Mouse (Mus musculus): ENCODE measurements around the gene Apoc4. TPM values are rescaled to one million over a fixed set of nuclear protein-coding genes. Genes with fewer than 3 reads are reported as not detected.
A peak's percentile ranks its signal among the peaks of the same experiment; 100 is the strongest.

The Apoc4 gene
- total and polyA plus RNA-seq, 2 experiments = 2,845 to 3,664 TPM

- DNase-seq (ENCODE audit: extremely low read depth, low read depth, low spot score) = no peak
- 78% methylated on average over 5 of the region's 5 CpGs for WGBS
These were observed 37.1 kb upstream of the Apoc4 start for GRCm38 (mm10) chr7:19718297-19718952.

GRCm38 (mm10) chr7:19717346-19717745 is 36.1 kb upstream of the Apoc4 start:
- 81% methylated on average over 4 of the region's 4 CpGs for WGBS
- Histone ChIP-seq H3K36me3 (ENCODE audit: control insufficient read depth, insufficient read depth, low read length) (peaks cover 3% of the 10 kb centered on the region; the same call in 1 of the 2 replicates), H3K9ac (ENCODE audit: low read depth, low read length) (no peak overlapping the region), H3K4me1 (ENCODE audit: control insufficient read depth, insufficient read depth, low read length) (peaks cover 6% of the 10 kb centered on the region), H3K27me3 (ENCODE audit: control insufficient read depth, insufficient read depth, low read length) (no peaks in the 10 kb centered on the region), H3K4me3 (ENCODE audit: insufficient read depth, low read depth, low read length) (no peak overlapping the region), H3K79me2 (ENCODE audit: control insufficient read depth, insufficient read depth, low read length) (0 out of 2 replicates have a peak, but pooled peaks cover 3% of the 10 kb centered on the region), H3K27ac (replicated peaks; ENCODE audit: insufficient read depth, low read depth, low read length) (no peak overlapping the region)
- TF ChIP-seq POLR2A (IDR thresholded peaks at IDR 0.05; ENCODE audit: extremely low read depth, insufficient read depth, low read length) (no peak), CTCF (IDR thresholded peaks at IDR 0.05; ENCODE audit: low read depth, low read length) (no peak)
- no peak for DNase-seq (ENCODE audit: extremely low read depth, low read depth, low spot score)

More at GRCm38 (mm10) chr7:19718297-19718952, 37.1 kb upstream of the Apoc4 start:
- no peak overlapping the region for H3K4me3 ChIP-seq (ENCODE audit: insufficient read depth, low read depth, low read length)
- no peak overlapping the region for H3K27ac ChIP-seq (replicated peaks; ENCODE audit: insufficient read depth, low read depth, low read length)
- H3K9ac ChIP-seq (ENCODE audit: low read depth, low read length) = no peak overlapping the region
- TF ChIP-seq POLR2A (IDR thresholded peaks at IDR 0.05; ENCODE audit: extremely low read depth, insufficient read depth, low read length) (no peak), CTCF (IDR thresholded peaks at IDR 0.05; ENCODE audit: low read depth, low read length) (no peak)
- peaks cover 6% of the 10 kb centered on the region for H3K4me1 ChIP-seq (ENCODE audit: control insufficient read depth, insufficient read depth, low read length)
- 0 out of 2 replicates have a peak, but pooled peaks cover 3% of the 10 kb centered on the region for H3K79me2 ChIP-seq (ENCODE audit: control insufficient read depth, insufficient read depth, low read length)
- H3K27me3 ChIP-seq (ENCODE audit: control insufficient read depth, insufficient read depth, low read length) = no peaks in the 10 kb centered on the region
- peaks cover 2% of the 10 kb centered on the region; the same call in 1 of the 2 replicates for H3K36me3 ChIP-seq (ENCODE audit: control insufficient read depth, insufficient read depth, low read length)

DNA sequence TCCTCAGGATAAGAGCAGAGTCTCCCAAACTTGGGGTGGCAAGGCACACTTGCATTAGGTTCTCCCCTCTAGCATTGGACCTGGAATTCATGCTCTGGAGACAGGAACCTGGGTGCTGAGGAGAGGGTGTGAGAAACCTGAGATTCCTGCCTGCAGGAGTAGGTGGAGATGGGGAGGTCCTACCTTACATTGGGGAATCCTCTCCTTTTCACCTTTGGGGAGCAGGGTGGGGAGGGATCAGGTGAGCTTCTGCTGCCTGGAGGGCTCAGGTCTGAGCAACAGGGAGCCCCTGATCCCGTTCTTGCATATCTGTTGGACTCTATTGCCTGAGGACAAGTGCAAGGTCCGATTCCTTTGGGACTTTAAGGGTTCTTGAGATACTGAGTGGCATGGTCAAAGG is 35.5 kb upstream of the Apoc4 start:
- Histone ChIP-seq H3K79me2 (ENCODE audit: control insufficient read depth, insufficient read depth, low read length) (0 out of 2 replicates have a peak, but pooled peaks cover 3% of the 10 kb centered on the region), H3K27me3 (ENCODE audit: control insufficient read depth, insufficient read depth, low read length) (no peaks in the 10 kb centered on the region), H3K4me3 (ENCODE audit: insufficient read depth, low read depth, low read length) (no peak overlapping the region), H3K36me3 (ENCODE audit: control insufficient read depth, insufficient read depth, low read length) (peaks cover 5% of the 10 kb centered on the region; the same call in 1 of the 2 replicates), H3K9ac (ENCODE audit: low read depth, low read length) (no peak overlapping the region), H3K4me1 (ENCODE audit: control insufficient read depth, insufficient read depth, low read length) (peaks cover 6% of the 10 kb centered on the region), H3K27ac (replicated peaks; ENCODE audit: insufficient read depth, low read depth, low read length) (no peak overlapping the region)
- TF ChIP-seq POLR2A (IDR thresholded peaks at IDR 0.05; ENCODE audit: extremely low read depth, insufficient read depth, low read length) (no peak), CTCF (IDR thresholded peaks at IDR 0.05; ENCODE audit: low read depth, low read length) (no peak)
- DNase-seq (ENCODE audit: extremely low read depth, low read depth, low spot score) = no peak
- 69% methylated on average over 2 of the region's 2 CpGs for WGBS

GRCm38 (mm10) chr7:19716055-19716682 is 34.9 kb upstream of the Apoc4 start:
- H3K4me1 ChIP-seq (ENCODE audit: control insufficient read depth, insufficient read depth, low read length) = peaks cover 6% of the 10 kb centered on the region
- peaks cover 5% of the 10 kb centered on the region; the same call in 1 of the 2 replicates for H3K36me3 ChIP-seq (ENCODE audit: control insufficient read depth, insufficient read depth, low read length)
- H3K27ac ChIP-seq (replicated peaks; ENCODE audit: insufficient read depth, low read depth, low read length) = peak overlapping the region; percentile 87
- no peaks in the 10 kb centered on the region for H3K27me3 ChIP-seq (ENCODE audit: control insufficient read depth, insufficient read depth, low read length)
- H3K4me3 ChIP-seq (ENCODE audit: insufficient read depth, low read depth, low read length) = peak overlapping the region; percentile 63
- 6% methylated on average over 18 of the region's 18 CpGs for WGBS
- no peak for TF ChIP-seq POLR2A (IDR thresholded peaks at IDR 0.05; ENCODE audit: extremely low read depth, insufficient read depth, low read length)
- 0 out of 2 replicates have a peak, but pooled peaks cover 3% of the 10 kb centered on the region for H3K79me2 ChIP-seq (ENCODE audit: control insufficient read depth, insufficient read depth, low read length)
- peak overlapping the region; percentile 68 for H3K9ac ChIP-seq (ENCODE audit: low read depth, low read length)
- peak; percentile 85 for DNase-seq (ENCODE audit: extremely low read depth, low read depth, low spot score)

DNA sequence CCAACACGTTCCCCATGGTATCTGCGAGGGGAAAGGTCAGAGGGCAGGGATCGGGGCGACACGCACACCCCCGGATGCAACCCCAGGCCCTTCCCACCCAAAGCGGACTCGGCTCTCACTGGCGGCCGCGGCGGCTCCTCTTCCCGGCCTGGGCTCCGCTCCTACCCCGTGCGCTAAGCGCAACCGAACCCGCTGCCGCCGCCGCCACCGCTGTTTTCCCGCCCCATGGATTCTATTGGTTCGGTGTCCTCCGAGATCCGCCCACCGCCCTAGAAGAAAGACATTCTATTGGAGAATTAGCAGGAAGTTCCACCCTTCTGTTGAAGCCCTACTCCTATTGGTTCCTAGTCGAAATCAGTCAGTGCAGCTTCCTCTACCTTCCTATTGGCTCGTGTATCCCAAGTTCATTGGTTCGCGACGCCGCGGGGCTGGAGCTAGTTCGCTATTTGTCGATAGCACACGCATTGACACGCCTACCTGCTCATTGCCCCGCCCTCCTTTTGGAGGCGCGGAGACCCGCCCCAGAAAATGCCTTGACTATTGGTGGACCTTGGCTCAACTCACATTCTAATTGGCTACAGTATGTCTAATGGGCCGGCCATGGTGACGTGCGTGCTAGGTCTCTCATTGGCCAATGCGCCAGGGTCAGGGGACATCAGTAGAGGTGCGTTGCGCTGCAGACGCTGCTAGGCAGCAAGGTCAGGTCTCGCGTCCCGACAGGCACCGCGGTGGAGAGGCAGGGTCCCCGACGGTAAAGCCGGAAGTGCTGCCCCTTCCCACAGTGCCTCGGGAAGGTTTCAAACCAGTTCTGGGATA is 34.2 kb upstream of the Apoc4 start, which contains the start of gene Tomm40:
Gene Tomm40 (minus strand): TSS at position 200 of the 816 bp plus-strand sequence.
- H3K36me3 ChIP-seq (ENCODE audit: control insufficient read depth, insufficient read depth, low read length) = peaks cover 5% of the 10 kb centered on the region; the same call in 1 of the 2 replicates
- DNase-seq (ENCODE audit: extremely low read depth, low read depth, low spot score) = peak; percentile 100
- H3K27ac ChIP-seq (replicated peaks; ENCODE audit: insufficient read depth, low read depth, low read length) = peak within 1 kb of the TSS; percentile 87
- no peak for TF ChIP-seq CTCF (IDR thresholded peaks at IDR 0.05; ENCODE audit: low read depth, low read length)
- peak; percentile 69; the same call in 1 of the 2 replicates for TF ChIP-seq POLR2A (IDR thresholded peaks at IDR 0.05; ENCODE audit: extremely low read depth, insufficient read depth, low read length)
- 0 out of 2 replicates have a peak, but pooled peaks cover 3% of the 10 kb centered on the region for H3K79me2 ChIP-seq (ENCODE audit: control insufficient read depth, insufficient read depth, low read length)
- H3K4me3 ChIP-seq (ENCODE audit: insufficient read depth, low read depth, low read length) = peak within 1 kb of the TSS; percentile 93
- H3K4me1 ChIP-seq (ENCODE audit: control insufficient read depth, insufficient read depth, low read length) = peaks cover 6% of the 10 kb centered on the region
- under 1% methylated on average over 59 of the region's 59 CpGs for WGBS
- H3K9ac ChIP-seq (ENCODE audit: low read depth, low read length) = peak within 1 kb of the TSS; percentile 92
- H3K27me3 ChIP-seq (ENCODE audit: control insufficient read depth, insufficient read depth, low read length) = no peaks in the 10 kb centered on the region
